Mouse (Mus musculus): ENCODE results near the gene Iqcc.

- no peak for TF ChIP-seq E2F4 (IDR thresholded peaks at IDR 0.05; ENCODE audit: insufficient read depth)
- TF ChIP-seq TCF12 (IDR thresholded peaks at IDR 0.05; ENCODE audit: insufficient read depth, poor library complexity, severe bottlenecking), result no peak
- TF ChIP-seq POLR2A (IDR thresholded peaks at IDR 0.05; ENCODE audit: insufficient read length, low read depth), result no peak
- TF ChIP-seq POLR2AphosphoS2 (IDR thresholded peaks at IDR 0.05; ENCODE audit: insufficient read length, low read depth), result no peak
- no peak for TF ChIP-seq MYOG (IDR thresholded peaks at IDR 0.05; ENCODE audit: control insufficient read depth in 1 of 3, insufficient read depth in 1 of 3, insufficient read length in 2 of 3, low read depth in 2 of 3)
- TF ChIP-seq USF1 (IDR thresholded peaks at IDR 0.05; ENCODE audit: low read depth), result no peak
- TF ChIP-seq MYOD1 (IDR thresholded peaks at IDR 0.05; ENCODE audit: control insufficient read depth in 1 of 3, insufficient read length in 2 of 3, low read depth in 2 of 3), result no peak
- no peak for TF ChIP-seq CEBPB (IDR thresholded peaks at IDR 0.05; ENCODE audit: insufficient read depth, poor library complexity, severe bottlenecking)
- no peak for TF ChIP-seq TCF3 (IDR thresholded peaks at IDR 0.05; ENCODE audit: insufficient read length, low read depth)
- no peak for TF ChIP-seq REST (IDR thresholded peaks at IDR 0.05; ENCODE audit: insufficient read depth, insufficient read length)
These were observed 6.6 kb upstream of the Iqcc start for GRCm38 (mm10) chr4:129625496-129625895.
